Mouse (Mus musculus): ENCODE measurements around the gene Pkd1l2. TPM values are rescaled to one million over a fixed set of nuclear protein-coding genes. Genes with fewer than 3 reads are reported as not detected.

The Pkd1l2 gene
- total RNA-seq, 2 experiments from 2014 or later: 0.08 to 0.12 TPM

GRCm38 (mm10) chr8:117039843-117040242, 42.4 kb downstream of the Pkd1l2 start:
- peak in 1 of 2 experiments; percentile 16 for DNase-seq (ENCODE audit: low spot score in 2 of 2)

GRCm38 (mm10) chr8:117037374-117037935, 44.8 kb downstream of the Pkd1l2 start:
- no peak for DNase-seq (ENCODE audit: low spot score in 2 of 2)

- no peak for DNase-seq (ENCODE audit: low spot score in 2 of 2)
Observed at GRCm38 (mm10) chr8:117033393-117033792, 48.9 kb downstream of the Pkd1l2 start.

- DNase-seq (ENCODE audit: low spot score in 2 of 2): no peak
Observed at GRCm38 (mm10) chr8:117032609-117033008, 49.6 kb downstream of the Pkd1l2 start.

- DNase-seq (ENCODE audit: low spot score in 2 of 2): no peak
Observed at GRCm38 (mm10) chr8:117031476-117031875, 50.8 kb downstream of the Pkd1l2 start.

GRCm38 (mm10) chr8:117028686-117029085, 53.6 kb downstream of the Pkd1l2 start:
- DNase-seq (ENCODE audit: low spot score in 2 of 2): no peak

- DNase-seq (ENCODE audit: low spot score in 2 of 2): no peak
Observed at GRCm38 (mm10) chr8:117027601-117028000, 54.6 kb downstream of the Pkd1l2 start.

- peak in 1 of 2 experiments; percentile 19 for DNase-seq (ENCODE audit: low spot score in 2 of 2)
Observed at GRCm38 (mm10) chr8:117022297-117022993, 59.8 kb downstream of the Pkd1l2 start.

GRCm38 (mm10) chr8:117019323-117020275, 62.6 kb downstream of the Pkd1l2 start:
- DNase-seq (ENCODE audit: low spot score in 2 of 2): peak; percentile 32 to 44

GRCm38 (mm10) chr8:117017896-117018295, 64.4 kb downstream of the Pkd1l2 start:
- DNase-seq (ENCODE audit: low spot score in 2 of 2): no peak

GRCm38 (mm10) chr8:117017006-117017405, 65.2 kb downstream of the Pkd1l2 start:
- DNase-seq (ENCODE audit: low spot score in 2 of 2): no peak

GRCm38 (mm10) chr8:117015670-117016069, 66.6 kb downstream of the Pkd1l2 start:
- DNase-seq (ENCODE audit: low spot score in 2 of 2): no peak

- no peak for DNase-seq (ENCODE audit: low spot score in 2 of 2)
Observed at GRCm38 (mm10) chr8:117011366-117011765, 70.9 kb downstream of the Pkd1l2 start.

GRCm38 (mm10) chr8:116994016-116994716, 88.1 kb downstream of the Pkd1l2 start:
- DNase-seq (ENCODE audit: low spot score in 2 of 2): no peak

GRCm38 (mm10) chr8:116993095-116993867, 89.0 kb downstream of the Pkd1l2 start, which contains the start of gene Gcsh:
Gene Gcsh (minus strand): TSS chr8:116993537.
- DNase-seq (ENCODE audit: low spot score in 2 of 2): peak; percentile 98 to 99

- DNase-seq (ENCODE audit: low spot score in 2 of 2): peak in 1 of 2 experiments; percentile 18
Observed at GRCm38 (mm10) chr8:116992176-116992971, 89.9 kb downstream of the Pkd1l2 start.

- DNase-seq (ENCODE audit: low spot score in 2 of 2): no peak
Observed at GRCm38 (mm10) chr8:116991241-116991640, 91.0 kb downstream of the Pkd1l2 start.

GRCm38 (mm10) chr8:116989842-116990241, 92.4 kb downstream of the Pkd1l2 start:
- no peak for DNase-seq (ENCODE audit: low spot score in 2 of 2)

- peak; percentile 28 to 73 for DNase-seq (ENCODE audit: low spot score in 2 of 2)
Observed at GRCm38 (mm10) chr8:116980117-116980516, 102.1 kb downstream of the Pkd1l2 start.

Data from layer of hippocampus, adult 18-20 months (tissue).